Mouse (Mus musculus): ENCODE measurements around the gene Gm525.
"Not testable (repeated sequence)": the region's sequence is repeated elsewhere in the genome, so short reads cannot be mapped to it uniquely, and the experiment has no call there.

Gene Gm525

GRCm38 (mm10) chr11:89073541-89073940 is at the start of gene Gm525:
Gene Gm525 (plus strand): TSS chr11:89073841.
- ATAC-seq (ENCODE audit: low TSS enrichment): no peak

- ATAC-seq (ENCODE audit: low TSS enrichment): no peak
These were observed 49.3 kb upstream of the Gm525 start for GRCm38 (mm10) chr11:89024181-89024881.

GRCm38 (mm10) chr11:89025603-89026002 is 48.0 kb upstream of the Gm525 start:
- ATAC-seq (ENCODE audit: low TSS enrichment): no peak

GRCm38 (mm10) chr11:89026117-89026516 is 47.5 kb upstream of the Gm525 start:
- no peak for ATAC-seq (ENCODE audit: low TSS enrichment)

- no peak for ATAC-seq (ENCODE audit: low TSS enrichment)
These were observed 45.7 kb upstream of the Gm525 start for GRCm38 (mm10) chr11:89027955-89028361.

- no peak for ATAC-seq (ENCODE audit: low TSS enrichment)
These were observed 44.7 kb upstream of the Gm525 start for GRCm38 (mm10) chr11:89028871-89029405.

GRCm38 (mm10) chr11:89030552-89030951 is 43.1 kb upstream of the Gm525 start:
- no peak for ATAC-seq (ENCODE audit: low TSS enrichment)

GRCm38 (mm10) chr11:89031189-89031588 is 42.5 kb upstream of the Gm525 start:
- no peak for ATAC-seq (ENCODE audit: low TSS enrichment)

GRCm38 (mm10) chr11:89034592-89034991 is 39.0 kb upstream of the Gm525 start:
- no peak for ATAC-seq (ENCODE audit: low TSS enrichment)

- ATAC-seq (ENCODE audit: low TSS enrichment): no peak
These were observed 38.1 kb upstream of the Gm525 start for GRCm38 (mm10) chr11:89035552-89035951.

- peak; percentile 54; the same call in 1 of the 2 replicates for ATAC-seq (ENCODE audit: low TSS enrichment)
These were observed 35.1 kb upstream of the Gm525 start for GRCm38 (mm10) chr11:89038496-89038895.

- ATAC-seq (ENCODE audit: low TSS enrichment): peak; percentile 74
These were observed 34.3 kb upstream of the Gm525 start for GRCm38 (mm10) chr11:89039325-89039724.

GRCm38 (mm10) chr11:89041073-89041472 is 32.6 kb upstream of the Gm525 start:
- not testable (repeated sequence) for ATAC-seq (ENCODE audit: low TSS enrichment)

GRCm38 (mm10) chr11:89043046-89043445 is 30.6 kb upstream of the Gm525 start:
- ATAC-seq (ENCODE audit: low TSS enrichment): no peak

GRCm38 (mm10) chr11:89045501-89045900 is 28.1 kb upstream of the Gm525 start:
- ATAC-seq (ENCODE audit: low TSS enrichment): not testable (repeated sequence)

- ATAC-seq (ENCODE audit: low TSS enrichment): no peak
These were observed 27.6 kb upstream of the Gm525 start for GRCm38 (mm10) chr11:89046021-89046420.

- ATAC-seq (ENCODE audit: low TSS enrichment): no peak
These were observed 21.9 kb upstream of the Gm525 start for GRCm38 (mm10) chr11:89051767-89052166.

- no peak for ATAC-seq (ENCODE audit: low TSS enrichment)
These were observed 17.5 kb upstream of the Gm525 start for GRCm38 (mm10) chr11:89055931-89056690.

GRCm38 (mm10) chr11:89058515-89059270 is 14.9 kb upstream of the Gm525 start:
- no peak for ATAC-seq (ENCODE audit: low TSS enrichment)

- ATAC-seq (ENCODE audit: low TSS enrichment): peak; percentile 63
These were observed 13.7 kb upstream of the Gm525 start for GRCm38 (mm10) chr11:89059919-89060422.

- ATAC-seq (ENCODE audit: low TSS enrichment): peak; percentile 91
These were observed 13.1 kb upstream of the Gm525 start for GRCm38 (mm10) chr11:89060423-89061089.
